Mouse (Mus musculus) lung, embryonic 14.5 days (tissue): ENCODE measurements around the gene Myo1a. TPM values are rescaled to one million over a fixed set of nuclear protein-coding genes. Genes with fewer than 3 reads are reported as not detected.

Source experiments
- ATAC-seq: fragments of 200-750 bp; cut with Nextera tagmentation; 2 replicates; pipeline ENCODE4 v1.8.0; 2017; ENCODE audit warnings: mild to moderate bottlenecking, moderate TSS enrichment, moderate library complexity; ENCODE audit not compliant: insufficient read depth
- DNase-seq: peaks from one replicate; pipeline ENCODE4 v3.0.0-alpha.2; 2015
- H3K27ac ChIP-seq: fragments of 300-500 bp; sonication (generic); 2 replicates; pipeline ENCODE4 v1.5.1; 2014; ENCODE audit warnings: low read depth, mild to moderate bottlenecking, moderate library complexity
- H3K27me3 ChIP-seq: fragments of 300-500 bp; sonication (generic); 2 replicates; pipeline ENCODE4 v1.6.1; 2014; ENCODE audit warnings: low read length, control low read depth; ENCODE audit not compliant: insufficient read depth
- H3K36me3 ChIP-seq: fragments of 300-500 bp; sonication (generic); 2 replicates; pipeline ENCODE4 v1.6.1; 2014; ENCODE audit warnings: control low read depth; ENCODE audit not compliant: insufficient read depth
- H3K4me1 ChIP-seq: fragments of 300-500 bp; sonication (generic); 2 replicates; pipeline ENCODE4 v1.6.1; 2014; ENCODE audit warnings: antibody characterized with exemption, control low read depth; ENCODE audit not compliant: insufficient read depth
- H3K4me2 ChIP-seq: fragments of 300-500 bp; sonication (generic); 2 replicates; pipeline ENCODE4 v1.6.1; 2014; ENCODE audit warnings: mild to moderate bottlenecking
- H3K4me3 ChIP-seq: fragments of 300-500 bp; sonication (generic); 2 replicates; pipeline ENCODE4 v1.5.1; 2014; ENCODE audit warnings: low read depth, low read length
- H3K9ac ChIP-seq: fragments of 300-500 bp; sonication (generic); 2 replicates; pipeline ENCODE4 v1.6.1; 2014
- H3K9me3 ChIP-seq: fragments of 300-500 bp; sonication (generic); 2 replicates; pipeline ENCODE4 v1.6.1; 2016; ENCODE audit warnings: low read depth, low read length, control low read depth
- CTCF ChIP-seq: IDR thresholded peaks from 2 replicates; pipeline ENCODE4 v1.5.1; 2016; ENCODE audit warnings: antibody characterized with exemption, low read depth
- WGBS: fragments of 180-500 bp; shearing (Covaris S2); extraction: QIAGEN DNeasy Blood & Tissue Kit; methylation state at CpG from one replicate; pipeline ENCODE4 v1.1.7; 2014; 5-methylcytosine and 5-hydroxymethylcytosine counted together
- polyA plus RNA-seq: library from polyadenylated mRNA; unstranded; fragments of >200 nt; fragmentation: Nextera tagmentation; extraction: Ambion mirVana; gene quantifications from 2 replicates; pipeline ENCODE4 v1.2.1, GENCODE M21; 2014

Myo1a gene
- polyA plus RNA-seq, 1 experiment from 2014 or later: 0.28 TPM

GRCm38 (mm10) chr10:127668093-127669050, 36.6 kb upstream of the Myo1a start, which contains the start of gene Nab2:
TSS of gene Nab2 (minus strand) at chr10:127668568.
- H3K27me3 ChIP-seq: no peaks in the 10 kb centered on the region
- no peaks in the 10 kb centered on the region for H3K9me3 ChIP-seq
- H3K4me3 ChIP-seq: peak within 1 kb of the TSS; percentile 75
- H3K9ac ChIP-seq: peak within 1 kb of the TSS; percentile 77
- ATAC-seq: peak; percentile 47
- H3K4me1 ChIP-seq: peaks cover 18% of the 10 kb centered on the region
- peak within 1 kb of the TSS; percentile 88 for H3K4me2 ChIP-seq
- peaks cover 17% of the 10 kb centered on the region for H3K36me3 ChIP-seq
- DNase-seq: peak; percentile 86
- peak within 1 kb of the TSS; percentile 98 for H3K27ac ChIP-seq
- 2% methylated on average over 39 of the region's 40 CpGs for WGBS
- TF ChIP-seq CTCF: peak; percentile 14; the same call in 1 of the 2 replicates

GRCm38 (mm10) chr10:127669170-127669569, 35.8 kb upstream of the Myo1a start:
- H3K9ac ChIP-seq: no peak overlapping the region
- H3K36me3 ChIP-seq: peaks cover 9% of the 10 kb centered on the region; the same call in 1 of the 2 replicates
- WGBS: 10% methylated on average over 7 of the region's 7 CpGs
- peaks cover 15% of the 10 kb centered on the region for H3K4me1 ChIP-seq
- H3K27ac ChIP-seq: peak overlapping the region; percentile 98
- no peak for TF ChIP-seq CTCF
- no peaks in the 10 kb centered on the region for H3K9me3 ChIP-seq
- ATAC-seq (no peak), DNase-seq (peak; percentile 79)
- no peak overlapping the region for H3K4me3 ChIP-seq
- peak overlapping the region; percentile 88 for H3K4me2 ChIP-seq
- no peaks in the 10 kb centered on the region for H3K27me3 ChIP-seq

GRCm38 (mm10) chr10:127670185-127670584, 34.8 kb upstream of the Myo1a start:
- TF ChIP-seq CTCF: no peak; the same call in 1 of the 2 replicates
- no peak for DNase-seq
- H3K4me2 ChIP-seq: no peak overlapping the region
- no peaks in the 10 kb centered on the region for H3K36me3 ChIP-seq
- H3K9ac ChIP-seq: no peak overlapping the region
- H3K4me3 ChIP-seq: no peak overlapping the region
- WGBS: 90% methylated on average over 2 of the region's 2 CpGs
- no peaks in the 10 kb centered on the region for H3K9me3 ChIP-seq
- no peak overlapping the region for H3K27ac ChIP-seq
- peaks cover 7% of the 10 kb centered on the region; the same call in 1 of the 2 replicates for H3K4me1 ChIP-seq
- no peak for ATAC-seq
- H3K27me3 ChIP-seq: no peaks in the 10 kb centered on the region

- 37% methylated on average over 2 of the region's 2 CpGs for WGBS
- peaks cover 7% of the 10 kb centered on the region; the same call in 1 of the 2 replicates for H3K4me1 ChIP-seq
- no peak overlapping the region for H3K4me3 ChIP-seq
- no peak overlapping the region for H3K9ac ChIP-seq
- H3K27me3 ChIP-seq: no peaks in the 10 kb centered on the region
- ATAC-seq (no peak), DNase-seq (peak; percentile 56)
- no peak overlapping the region for H3K4me2 ChIP-seq
- no peaks in the 10 kb centered on the region for H3K36me3 ChIP-seq
- no peak overlapping the region for H3K27ac ChIP-seq
- TF ChIP-seq CTCF: peak; percentile 62
- no peaks in the 10 kb centered on the region for H3K9me3 ChIP-seq
Measured at GRCm38 (mm10) chr10:127671276-127671675, 33.7 kb upstream of the Myo1a start.

GRCm38 (mm10) chr10:127674046-127674655, 30.8 kb upstream of the Myo1a start:
- no peaks in the 10 kb centered on the region for H3K9me3 ChIP-seq
- H3K4me2 ChIP-seq: no peak overlapping the region
- DNase-seq (no peak), ATAC-seq (no peak)
- H3K9ac ChIP-seq: no peak overlapping the region
- H3K4me3 ChIP-seq: no peak overlapping the region
- no peaks in the 10 kb centered on the region for H3K27me3 ChIP-seq
- peaks cover 7% of the 10 kb centered on the region; the same call in 1 of the 2 replicates for H3K4me1 ChIP-seq
- no peak for TF ChIP-seq CTCF
- 90% methylated on average over 6 of the region's 6 CpGs for WGBS
- no peaks in the 10 kb centered on the region for H3K36me3 ChIP-seq
- H3K27ac ChIP-seq: no peak overlapping the region

- H3K27ac ChIP-seq: peak overlapping the region; percentile 20; the same call in 1 of the 2 replicates
- H3K36me3 ChIP-seq: no peaks in the 10 kb centered on the region
- H3K4me2 ChIP-seq: no peak overlapping the region
- no peak overlapping the region for H3K4me3 ChIP-seq
- DNase-seq (peak; percentile 91), ATAC-seq (no peak)
- no peaks in the 10 kb centered on the region for H3K9me3 ChIP-seq
- peak; percentile 100 for TF ChIP-seq CTCF
- no peaks in the 10 kb centered on the region for H3K4me1 ChIP-seq
- H3K9ac ChIP-seq: no peak overlapping the region
- H3K27me3 ChIP-seq: no peaks in the 10 kb centered on the region
- 86% methylated on average over 8 of the region's 8 CpGs for WGBS
Measured at GRCm38 (mm10) chr10:127674794-127675522, 30.0 kb upstream of the Myo1a start.
